Mouse (Mus musculus) stomach, embryonic 14.5 days (tissue): ENCODE results near the gene Pdcd5. TPM values are rescaled to one million over a fixed set of nuclear protein-coding genes. Genes with fewer than 3 reads are reported as not detected.

Experiments
- ATAC-seq: fragments of 200-750 bp; cut with Nextera tagmentation; 2 replicates; pipeline ENCODE4 v1.8.0; 2017; ENCODE audit warnings: low read depth, moderate TSS enrichment; ENCODE audit not compliant: insufficient number of reproducible peaks, insufficient read depth, low FRiP score
- H3K27ac ChIP-seq: fragments of 300-500 bp; sonication (generic); 2 replicates; pipeline ENCODE4 v1.5.1; 2014; ENCODE audit warnings: mild to moderate bottlenecking, low read length, moderate library complexity, mixed read lengths
- H3K27me3 ChIP-seq: fragments of 300-500 bp; sonication (generic); 2 replicates; pipeline ENCODE4 v1.6.1; 2014; ENCODE audit warnings: low read length, control low read depth, mixed read lengths; ENCODE audit not compliant: control insufficient read depth, insufficient read depth
- H3K36me3 ChIP-seq: fragments of 300-500 bp; sonication (generic); 2 replicates; pipeline ENCODE4 v1.6.1; 2014; ENCODE audit warnings: mild to moderate bottlenecking, control low read depth, low read length, moderate library complexity, mixed read lengths; ENCODE audit not compliant: control insufficient read depth, insufficient read depth
- H3K4me1 ChIP-seq: fragments of 300-500 bp; sonication (generic); 2 replicates; pipeline ENCODE4 v1.6.1; 2014; ENCODE audit warnings: low read length, control low read depth, mixed read lengths; ENCODE audit not compliant: control insufficient read depth, insufficient read depth
- H3K4me2 ChIP-seq: fragments of 300-500 bp; sonication (generic); replicated peaks from 2 replicates; pipeline ENCODE4 v1.6.1; 2014; ENCODE audit warnings: low read depth, low read length, control low read depth
- H3K4me3 ChIP-seq: fragments of 300-500 bp; sonication (generic); 2 replicates; pipeline ENCODE4 v1.5.1; 2014; ENCODE audit warnings: low read depth, low read length, control low read depth
- H3K9ac ChIP-seq: fragments of 300-500 bp; sonication (generic); replicated peaks from 2 replicates; pipeline ENCODE4 v1.6.1; 2014; ENCODE audit warnings: low read depth, mild to moderate bottlenecking, control low read depth, low read length, moderate library complexity, mixed read lengths
- H3K9me3 ChIP-seq: fragments of 300-500 bp; sonication (generic); 2 replicates; pipeline ENCODE4 v1.6.1; 2016; ENCODE audit warnings: low read depth, low read length, control low read depth; ENCODE audit not compliant: control insufficient read depth
- WGBS: fragments of 180-500 bp; shearing (Covaris S2); extraction: QIAGEN DNeasy Blood & Tissue Kit; methylation state at CpG from one replicate; pipeline ENCODE4 v1.1.7; 2014; 5-methylcytosine and 5-hydroxymethylcytosine counted together
- polyA plus RNA-seq: library from polyadenylated mRNA; unstranded; fragments of >200 nt; fragmentation: Nextera tagmentation; extraction: Ambion mirVana; gene quantifications from 2 replicates; pipeline ENCODE4 v1.2.1, GENCODE M21; 2014

The Pdcd5 gene
- polyA plus RNA-seq, 1 experiment from 2014 or later: 284 TPM

DNA sequence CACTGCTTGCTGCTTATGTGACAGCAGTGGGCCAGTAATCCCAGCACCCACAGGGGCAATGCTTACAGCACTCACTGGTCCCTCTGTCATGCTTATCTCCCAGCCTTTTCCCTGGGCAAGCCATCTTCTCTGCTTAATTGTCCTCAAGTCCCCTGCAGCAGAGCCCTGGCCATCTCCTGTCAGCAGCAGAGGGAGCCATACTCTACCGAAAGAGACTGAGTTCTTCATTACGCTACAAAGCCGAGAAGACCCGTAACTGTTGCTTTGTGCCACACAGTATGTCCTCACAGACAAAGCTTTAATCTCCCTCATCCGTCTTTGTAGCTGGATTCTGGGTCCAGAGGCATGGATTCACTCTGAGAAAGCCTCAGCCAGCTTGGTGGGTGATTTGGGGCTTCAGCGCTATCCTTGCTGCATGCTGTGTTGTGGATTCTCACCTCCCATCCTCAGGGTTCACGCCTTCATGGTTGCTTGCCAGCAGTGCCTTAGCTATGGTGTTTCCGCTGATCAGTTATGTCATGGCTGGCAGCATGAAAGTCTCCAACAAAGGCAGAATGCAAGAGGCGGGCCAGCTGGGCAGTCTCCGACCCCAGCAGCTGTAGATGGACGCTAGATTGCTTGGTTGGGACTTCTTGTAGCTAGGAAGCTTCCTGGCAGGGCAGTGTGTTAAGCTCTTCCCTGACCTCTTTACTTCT is 3.5 kb upstream of the Pdcd5 start:
- no peaks in the 10 kb centered on the region for H3K9me3 ChIP-seq
- no peaks in the 10 kb centered on the region for H3K36me3 ChIP-seq
- H3K9ac ChIP-seq: no peak overlapping the region
- H3K4me1 ChIP-seq: 0 out of 2 replicates have a peak, but pooled peaks cover 4% of the 10 kb centered on the region
- no peak overlapping the region for H3K4me2 ChIP-seq
- H3K27ac ChIP-seq: no peak overlapping the region
- no peak overlapping the region for H3K4me3 ChIP-seq
- 70% methylated on average over 11 of the region's 11 CpGs for WGBS
- H3K27me3 ChIP-seq: no peaks in the 10 kb centered on the region
- ATAC-seq: no peak

DNA sequence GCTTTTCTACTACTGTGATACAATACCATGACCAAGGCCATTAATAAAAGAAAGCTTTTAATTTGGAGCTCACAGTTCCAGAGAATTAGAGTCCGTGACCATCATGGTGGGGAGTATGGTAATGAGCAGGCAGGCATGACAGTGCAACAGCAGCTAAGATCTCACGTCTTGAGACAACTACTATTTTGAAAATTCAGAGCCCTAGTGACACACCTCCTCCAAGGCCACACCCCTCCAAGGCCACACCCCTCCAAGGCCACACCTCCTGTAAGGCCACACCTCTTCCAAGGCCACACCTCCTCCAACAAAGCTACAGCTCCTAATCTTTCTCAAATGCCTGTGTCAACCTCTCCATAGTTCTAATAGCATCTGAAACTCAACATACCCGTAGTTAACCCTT is 1.8 kb upstream of the Pdcd5 start:
- Histone ChIP-seq H3K36me3 (peaks cover 9% of the 10 kb centered on the region), H3K4me3 (no peak overlapping the region), H3K27me3 (no peaks in the 10 kb centered on the region), H3K27ac (no peak overlapping the region), H3K9me3 (no peaks in the 10 kb centered on the region), H3K4me1 (0 out of 2 replicates have a peak, but pooled peaks cover 5% of the 10 kb centered on the region), H3K4me2 (no peak overlapping the region), H3K9ac (no peak overlapping the region)
- no peak for ATAC-seq
- WGBS: 46% methylated on average over 3 of the region's 3 CpGs

DNA sequence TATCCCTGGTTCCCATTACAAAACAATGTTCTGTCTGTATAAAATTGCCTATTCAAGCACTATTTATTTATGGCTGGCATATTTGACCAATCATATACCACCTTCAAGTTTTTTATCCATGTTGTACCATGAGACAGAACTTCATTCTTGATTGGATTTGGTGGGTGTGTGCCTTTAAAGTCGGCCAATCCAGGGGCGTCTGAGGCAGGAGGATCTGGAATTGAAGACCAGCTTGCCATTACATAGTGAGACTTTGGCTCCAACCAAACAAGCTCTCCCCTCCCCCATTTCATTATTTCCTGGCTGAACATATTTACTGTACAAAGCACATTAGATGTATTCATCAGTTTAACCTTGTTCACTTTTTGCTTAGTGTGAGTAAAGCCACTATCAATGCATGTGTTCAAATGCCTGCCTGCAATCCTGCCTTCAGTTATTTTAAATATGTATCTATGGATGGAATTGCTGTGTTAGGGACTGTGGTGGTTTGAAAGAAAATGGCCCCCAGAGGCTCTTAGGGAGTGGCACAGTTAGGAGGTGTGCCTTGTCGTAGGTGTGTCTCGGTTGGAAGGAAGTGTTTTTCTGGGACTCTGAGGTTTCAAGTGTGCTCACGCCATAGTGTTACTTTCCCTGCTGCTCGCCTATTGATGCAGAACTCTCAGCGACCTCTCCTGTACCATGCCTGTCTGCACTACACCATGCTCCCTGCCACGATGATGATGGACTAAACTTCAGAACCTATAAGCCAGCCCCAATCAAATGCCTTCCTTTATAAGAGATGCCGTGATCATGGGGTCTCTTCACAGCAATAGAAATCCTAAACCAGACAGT is 1.1 kb upstream of the Pdcd5 start:
- no peaks in the 10 kb centered on the region for H3K27me3 ChIP-seq
- H3K9ac ChIP-seq: no peak overlapping the region
- ATAC-seq: no peak
- WGBS: 71% methylated on average over 9 of the region's 9 CpGs
- no peak overlapping the region for H3K4me3 ChIP-seq
- H3K9me3 ChIP-seq: no peaks in the 10 kb centered on the region
- H3K36me3 ChIP-seq: peaks cover 9% of the 10 kb centered on the region
- H3K4me1 ChIP-seq: 0 out of 2 replicates have a peak, but pooled peaks cover 5% of the 10 kb centered on the region
- H3K4me2 ChIP-seq: no peak overlapping the region
- H3K27ac ChIP-seq: no peak overlapping the region

GRCm38 (mm10) chr7:35646317-35647081 is 822 bp downstream of the Pdcd5 start:
- H3K4me2 ChIP-seq: peak overlapping the region; percentile 53
- H3K9ac ChIP-seq: peak overlapping the region; percentile 76
- 5% methylated on average over 34 of the region's 34 CpGs for WGBS
- peaks cover 25% of the 10 kb centered on the region for H3K36me3 ChIP-seq
- no peaks in the 10 kb centered on the region for H3K9me3 ChIP-seq
- no peaks in the 10 kb centered on the region for H3K27me3 ChIP-seq
- H3K4me1 ChIP-seq: 0 out of 2 replicates have a peak, but pooled peaks cover 5% of the 10 kb centered on the region
- peak overlapping the region; percentile 62 for H3K4me3 ChIP-seq
- no peak overlapping the region; the same call in 1 of the 2 replicates for H3K27ac ChIP-seq
- peak; percentile 16; the same call in 1 of the 2 replicates for ATAC-seq

DNA sequence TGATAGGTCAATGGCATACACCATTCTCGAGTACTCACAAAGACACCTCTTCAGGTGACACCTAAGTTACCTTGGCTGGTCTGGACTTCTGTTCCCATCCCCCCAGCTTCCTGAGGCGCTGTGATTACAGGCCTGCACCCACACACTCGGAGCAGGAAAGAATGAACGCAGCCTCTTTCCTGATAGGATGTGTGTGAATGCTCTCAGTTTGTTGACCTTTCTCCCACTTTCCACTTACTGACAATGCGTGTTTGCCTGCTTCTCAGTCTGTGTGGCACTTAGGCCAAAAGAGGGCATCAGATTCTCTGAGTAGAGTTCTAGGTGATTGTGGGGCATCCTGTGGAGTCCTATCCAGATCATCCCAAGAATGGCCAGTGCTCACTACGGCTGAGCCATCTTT is 7.2 kb downstream of the Pdcd5 start:
- ATAC-seq: no peak
- H3K36me3 ChIP-seq: peaks cover 57% of the 10 kb centered on the region

GRCm38 (mm10) chr7:35636874-35637273 is 10.4 kb downstream of the Pdcd5 start:
- Histone ChIP-seq H3K9me3 (no peaks in the 10 kb centered on the region), H3K27ac (no peak overlapping the region), H3K4me3 (no peak overlapping the region), H3K4me1 (no peaks in the 10 kb centered on the region), H3K27me3 (no peaks in the 10 kb centered on the region), H3K36me3 (peaks cover 42% of the 10 kb centered on the region), H3K4me2 (no peak overlapping the region), H3K9ac (no peak overlapping the region)
- 92% methylated on average over 9 of the region's 9 CpGs for WGBS
- no peak for ATAC-seq

More for the DNA sequence above, 7.2 kb downstream of the Pdcd5 start:
- Histone ChIP-seq H3K4me2 (no peak overlapping the region), H3K9me3 (no peaks in the 10 kb centered on the region), H3K4me1 (no peaks in the 10 kb centered on the region), H3K4me3 (no peak overlapping the region), H3K9ac (no peak overlapping the region), H3K27ac (no peak overlapping the region), H3K27me3 (no peaks in the 10 kb centered on the region)
- WGBS: 62% methylated on average over 6 of the region's 6 CpGs

DNA sequence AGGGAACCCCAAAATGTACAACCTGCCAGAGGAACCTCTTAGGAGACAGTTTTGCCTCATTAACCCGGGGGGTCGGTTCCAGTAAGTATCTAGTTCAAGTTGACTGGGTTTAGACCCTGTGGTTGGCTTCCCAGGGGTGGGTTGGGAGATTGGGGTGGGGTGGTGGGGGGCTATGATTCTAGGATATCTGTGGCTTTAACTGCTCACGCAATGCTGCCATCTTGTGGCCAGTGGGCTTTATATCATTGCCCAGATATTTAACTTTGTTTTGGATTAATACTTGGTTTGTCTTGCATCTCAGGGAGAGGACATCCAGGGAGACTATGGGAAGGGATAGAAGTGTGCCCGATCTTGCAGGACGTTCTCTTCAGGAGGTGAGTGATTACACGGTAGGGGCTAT is 11.1 kb downstream of the Pdcd5 start:
- no peak for ATAC-seq
- 65% methylated on average over 6 of the region's 6 CpGs for WGBS
- Histone ChIP-seq H3K4me1 (no peaks in the 10 kb centered on the region), H3K4me2 (no peak overlapping the region), H3K9ac (no peak overlapping the region), H3K27me3 (no peaks in the 10 kb centered on the region), H3K36me3 (peaks cover 42% of the 10 kb centered on the region), H3K27ac (no peak overlapping the region), H3K9me3 (no peaks in the 10 kb centered on the region), H3K4me3 (no peak overlapping the region)

DNA sequence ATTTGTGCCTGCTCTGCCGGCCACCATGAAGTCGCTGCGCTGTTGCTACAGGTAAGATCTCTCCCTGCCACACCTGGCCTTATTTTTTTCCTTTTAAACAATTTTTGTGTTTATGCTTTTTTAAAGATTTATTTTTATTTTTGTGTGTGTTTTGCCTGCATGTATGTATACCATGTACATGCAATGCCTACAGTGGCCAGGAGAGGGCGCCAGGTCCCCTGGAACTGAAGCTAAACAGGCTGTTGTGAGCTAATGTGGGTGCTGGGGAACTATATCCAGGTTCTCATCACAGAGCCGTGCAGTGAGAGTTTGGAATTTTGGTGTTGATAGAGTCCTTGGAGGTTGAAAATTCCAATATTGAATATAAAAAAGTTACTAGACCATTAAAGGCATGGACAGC is 18.8 kb downstream of the Pdcd5 start:
- peaks cover 34% of the 10 kb centered on the region for H3K36me3 ChIP-seq

More for the DNA sequence above, 18.8 kb downstream of the Pdcd5 start:
- no peak for ATAC-seq
- Histone ChIP-seq H3K4me2 (no peak overlapping the region), H3K9ac (no peak overlapping the region), H3K27me3 (no peaks in the 10 kb centered on the region), H3K4me1 (no peaks in the 10 kb centered on the region), H3K9me3 (no peaks in the 10 kb centered on the region), H3K4me3 (no peak overlapping the region), H3K27ac (no peak overlapping the region)
- 73% methylated on average over 5 of the region's 5 CpGs for WGBS
